ENCODE assay signal across 12 mouse cellular contexts in the genomic region with DNA sequence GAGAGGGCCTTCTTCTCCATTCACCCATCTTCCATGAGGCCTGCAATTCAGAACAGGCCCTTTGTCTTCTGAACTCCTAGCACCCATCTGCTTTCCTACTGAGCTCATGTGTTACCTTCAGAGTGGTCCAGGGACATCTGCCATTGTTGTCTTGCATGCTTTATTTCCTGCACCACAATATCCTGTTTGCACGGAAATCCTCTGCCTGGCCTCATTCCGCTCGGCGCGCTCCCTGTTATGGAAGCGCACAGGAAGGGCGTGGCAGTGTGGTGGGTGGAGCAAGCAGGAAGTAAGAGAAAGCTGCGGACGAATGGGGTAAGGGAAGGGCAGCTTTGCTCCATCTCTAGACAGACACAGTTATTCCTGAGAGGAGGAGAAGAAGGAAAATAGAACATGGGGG. TPM values are rescaled to one million over a fixed set of nuclear protein-coding genes. Genes with fewer than 3 reads are reported as not detected.
DNase-seq lines count a peak whose midpoint lies in the region; ATAC-seq and TF ChIP-seq lines count a peak whose summit lies in the region.
"Had no signal": no experiment of that assay in that cellular context is flagged by ENCODE, and none has a peak within 500 bp of the region (broad histone marks: within the 10 kb centered on the region; RNA-seq: fewer than 3 reads in every experiment).

No protein-coding gene starts in this region.

- peaks cover 1% of the 10 kb centered on the region; the same call in 1 of the 2 replicates for H3K79me2 ChIP-seq in heart, adult 2 months (replicated peaks; ENCODE audit: control insufficient read depth, insufficient read depth, low read length)

- H3K27me3 ChIP-seq in heart, adult 2 months (ENCODE audit: control insufficient read depth, insufficient read depth, low read length) = no peaks in the 10 kb centered on the region
- H3K27me3 ChIP-seq in heart, embryonic 10.5 days (ENCODE audit: insufficient read depth, poor library complexity, severe bottlenecking) = no peaks in the 10 kb centered on the region
- H3K27me3 ChIP-seq in heart, embryonic 15.5 days = no peaks in the 10 kb centered on the region
- H3K27me3 ChIP-seq: CH12.LX had no signal

- H3K4me3 ChIP-seq in heart, adult 2 months = no peak overlapping the region
- no peak overlapping the region for H3K4me3 ChIP-seq in heart, embryonic 10.5 days
- no peak overlapping the region for H3K4me3 ChIP-seq in heart, embryonic 15.5 days
- H3K4me3 ChIP-seq: left cerebral cortex, adult 2 months had no signal

- TF ChIP-seq EP300 in heart, adult 2 months (IDR thresholded peaks at IDR 0.05; ENCODE audit: insufficient read depth, low read depth, low read length) = peak; percentile 93

- WGBS in heart, adult 2 months = 56% methylated on average over 9 of the region's 9 CpGs
- WGBS in heart, embryonic 10.5 days = 81% methylated on average over 9 of the region's 9 CpGs
- 90% methylated on average over 9 of the region's 9 CpGs for WGBS in heart, embryonic 15.5 days

- H3K9ac ChIP-seq in heart, adult 2 months (ENCODE audit: low read depth, low read length) = no peak overlapping the region
- no peak overlapping the region for H3K9ac ChIP-seq in heart, embryonic 15.5 days

- peak overlapping the region; percentile 70 for H3K27ac ChIP-seq in heart, adult 2 months
- H3K27ac ChIP-seq in heart, embryonic 10.5 days = no peak overlapping the region
- H3K27ac ChIP-seq in heart, embryonic 15.5 days = 0 out of 2 replicates have a peak overlapping the region, but pooled peaks have one; percentile 34
- H3K27ac ChIP-seq: kidney, postnatal 0 days had no signal

- H3K4me1 ChIP-seq in heart, adult 2 months (ENCODE audit: control insufficient read depth, insufficient read depth, low read length) = peaks cover 15% of the 10 kb centered on the region
- no peaks in the 10 kb centered on the region for H3K4me1 ChIP-seq in heart, embryonic 10.5 days
- peaks cover 23% of the 10 kb centered on the region for H3K4me1 ChIP-seq in heart, embryonic 15.5 days (replicated peaks)

- H3K9me3 ChIP-seq in heart, embryonic 10.5 days = no peaks in the 10 kb centered on the region
- no peaks in the 10 kb centered on the region for H3K9me3 ChIP-seq in heart, embryonic 15.5 days (replicated peaks)

- no peak for ATAC-seq in heart, embryonic 15.5 days (replicated peaks; ENCODE audit: insufficient number of reproducible peaks, insufficient read depth, low FRiP score, low read depth)

- DNase-seq in heart, adult 2 months = peak; percentile 64 to 76
- DNase-seq in heart, embryonic 10.5 days (ENCODE audit: low spot score) = no peak
- DNase-seq in kidney, postnatal 25 days = peak; percentile 58 to 76
- DNase-seq in lung, postnatal 4 days = peak; percentile 72 to 83
- no peak for DNase-seq in urinary bladder, adult 2 months (ENCODE audit: low spot score)
- DNase-seq in cerebellum, adult 8-10 months = no peak
- DNase-seq: cerebellum, adult 11-12 months; liver had no signal

- TF ChIP-seq POLR2A in heart, adult 2 months (IDR thresholded peaks at IDR 0.05; ENCODE audit: insufficient read depth, low read depth, low read length) = peak; percentile 34; the same call in 1 of the 2 replicates

- no peak for TF ChIP-seq CTCF in heart, adult 2 months (IDR thresholded peaks at IDR 0.05)

- intact Hi-C loops in heart, adult 2 months (cut with DNase I) = loop anchor here (1.0 to 5.0 kb wide), 3 partner anchors 13 to 75 kb away; no protein-coding TSS in a partner anchor

- no peak overlapping the region for H3K4me2 ChIP-seq in heart, embryonic 15.5 days

- peaks cover 34% of the 10 kb centered on the region for H3K36me3 ChIP-seq in heart, adult 2 months (ENCODE audit: control insufficient read depth, insufficient read depth, low read length)
- 0 out of 2 replicates have a peak, but pooled peaks cover 3% of the 10 kb centered on the region for H3K36me3 ChIP-seq in heart, embryonic 10.5 days
- H3K36me3 ChIP-seq in heart, embryonic 15.5 days = no peaks in the 10 kb centered on the region; the same call in 1 of the 2 replicates

RNA-seq across cellular contexts. Expression of a gene that starts 14.1 kb away (rescaled TPM):
- total RNA-seq in heart, adult 2 months (2021) = 10 to 100 TPM; 37.5 to 46.7 TPM
- polyA plus RNA-seq in heart, adult 2 months (2012; rRNA removed) = 21.2 and 29.2 TPM in 2 replicates
- polyA plus RNA-seq in heart, embryonic 10.5 days (2016; fragmentation: Nextera tagmentation; extraction: Ambion mirVana) = 12.8 and 30.3 TPM in 2 replicates
- 49.9 and 54.5 TPM in 2 replicates for polyA plus RNA-seq in heart, embryonic 15.5 days (2015; fragmentation: Nextera tagmentation; extraction: Ambion mirVana)
- polyA plus RNA-seq in urinary bladder, adult 2 months (2012; rRNA removed) = 129 and 190 TPM in 2 replicates

Comparison
In these comparisons a context has a peak if more than half of its experiments do, and no peak if none do; other contexts are left out.
1. DNase-seq: peak in heart, adult 2 months (2 of 2), kidney, postnatal 25 days (2 of 2) and lung, postnatal 4 days (2 of 2); none in heart, embryonic 10.5 days (single experiment), urinary bladder, adult 2 months (single experiment) and cerebellum, adult 8-10 months (single experiment).